Mouse (Mus musculus) activated CD4-positive, CD25-positive, alpha-beta regulatory T cell, adult 4 months (primary cell): Measurements from ENCODE around the gene Tbc1d30. TPM values are rescaled to one million over a fixed set of nuclear protein-coding genes. Genes with fewer than 3 reads are reported as not detected.
"Not testable (repeated sequence)": the region's sequence is repeated elsewhere in the genome, so short reads cannot be mapped to it uniquely, and the experiment has no call there.

Source experiments
- ATAC-seq: one replicate; pipeline ENCODE4 v1.8.0; 2017
- polyA plus RNA-seq, 2 experiments: library from polyadenylated mRNA; unstranded; fragments of 100-300 nt; shearing (Covaris generic); gene quantifications; one replicate each; pipeline ENCODE4 v1.2.1; 2017

Tbc1d30 gene
- polyA plus RNA-seq, 2 experiments from 2014 or later = 5.0 to 5.7 TPM

- peak; percentile 82 for ATAC-seq
Observed at GRCm38 (mm10) chr10:121364801-121365564, 13.9 kb upstream of the Tbc1d30 start, which contains the start of gene Gns. Gns (plus strand) TSS chr10:121365090.

GRCm38 (mm10) chr10:121364306-121364705, 13.2 kb upstream of the Tbc1d30 start:
- ATAC-seq = no peak

DNA sequence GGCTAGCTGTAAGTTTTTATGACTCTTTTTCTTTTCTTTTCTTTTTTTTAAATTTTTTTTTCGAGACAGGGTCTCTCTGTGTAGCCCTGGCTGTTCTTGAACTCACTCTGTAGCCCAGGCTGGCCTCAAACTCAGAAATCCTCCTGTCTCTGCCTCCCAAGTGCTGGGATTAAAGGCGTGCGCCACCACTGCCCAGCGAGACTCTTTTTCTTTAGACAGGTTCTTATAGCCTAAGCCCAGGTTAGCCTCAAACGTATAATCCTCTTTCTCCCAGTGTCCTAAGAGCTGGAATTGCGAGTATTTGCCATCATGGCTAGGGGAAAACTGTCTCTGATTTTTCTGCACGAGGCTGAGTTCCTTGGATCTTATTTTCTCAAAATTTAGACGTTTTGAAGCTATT, 12.1 kb upstream of the Tbc1d30 start:
- ATAC-seq = no peak

DNA sequence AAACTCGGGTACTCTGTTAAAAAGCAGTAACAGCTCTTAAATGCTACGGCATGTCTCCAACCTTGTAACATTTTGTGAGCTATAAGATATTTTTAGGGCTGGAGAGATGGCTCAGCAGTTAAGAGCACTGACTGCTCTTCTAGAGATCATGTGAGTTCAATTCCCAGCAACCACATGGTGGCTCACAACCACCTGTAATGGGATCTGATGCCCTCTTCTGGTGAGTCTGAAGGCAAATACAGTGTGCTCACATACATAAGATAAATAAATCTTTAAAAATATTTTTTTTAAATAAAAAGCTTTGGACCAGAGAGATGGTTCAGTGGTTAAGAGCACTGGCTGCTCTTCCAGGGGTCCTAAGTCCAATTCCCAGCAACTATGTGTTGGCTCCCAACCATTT, 9.3 kb upstream of the Tbc1d30 start:
- no peak for ATAC-seq

DNA sequence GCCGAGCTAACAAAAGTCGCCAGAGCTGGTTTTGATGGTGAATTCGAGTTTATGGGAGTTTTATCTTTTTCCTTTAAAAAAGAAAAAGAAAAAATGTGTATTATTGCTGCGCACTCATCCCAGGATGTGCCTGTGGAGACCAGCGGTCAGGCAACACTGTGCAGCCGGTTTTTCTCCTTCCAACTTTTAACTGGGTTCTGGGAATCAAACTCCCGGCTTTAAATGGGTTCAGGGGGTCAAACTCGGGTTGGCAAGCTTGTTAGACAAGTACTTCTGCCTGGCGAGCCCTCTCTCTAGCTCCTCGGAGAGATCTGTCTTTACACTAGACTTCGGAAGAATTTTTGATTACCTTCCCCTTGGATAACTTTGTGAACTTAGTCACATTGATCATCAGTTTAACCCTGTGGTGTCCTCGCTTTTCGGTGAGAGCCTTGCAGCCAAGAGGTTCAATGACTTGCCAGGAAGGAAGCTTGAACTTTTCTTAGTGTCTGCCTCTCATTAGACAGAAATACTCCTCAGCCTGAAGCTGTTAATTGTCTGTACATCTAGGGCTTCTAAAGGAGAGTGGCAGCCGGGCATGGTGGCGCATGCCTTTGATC, 713 bp upstream of the Tbc1d30 start:
- ATAC-seq = no peak

GRCm38 (mm10) chr10:121350357-121351065, 567 bp downstream of the Tbc1d30 start:
- no peak for ATAC-seq

GRCm38 (mm10) chr10:121349244-121349643, 1.8 kb downstream of the Tbc1d30 start:
- no peak for ATAC-seq

DNA sequence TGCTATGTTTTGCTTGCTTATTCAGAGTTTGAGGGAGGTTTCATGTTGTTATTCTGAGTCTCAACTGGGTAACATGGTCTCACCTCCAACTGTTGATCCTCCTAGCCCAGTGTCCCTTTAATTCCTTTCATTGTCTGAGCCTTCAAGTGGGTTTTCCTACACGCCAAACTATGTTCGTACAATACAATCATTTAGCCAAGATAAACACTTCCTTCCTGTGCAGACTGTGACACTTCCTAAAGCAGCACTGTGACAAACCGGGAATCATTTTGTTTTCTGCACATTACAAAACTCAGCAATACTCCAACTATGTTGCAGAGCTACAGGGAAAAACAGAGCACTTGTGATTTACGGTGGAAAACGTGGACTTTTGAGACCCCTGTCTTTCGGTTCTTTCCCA, 7.2 kb downstream of the Tbc1d30 start:
- ATAC-seq = no peak

DNA sequence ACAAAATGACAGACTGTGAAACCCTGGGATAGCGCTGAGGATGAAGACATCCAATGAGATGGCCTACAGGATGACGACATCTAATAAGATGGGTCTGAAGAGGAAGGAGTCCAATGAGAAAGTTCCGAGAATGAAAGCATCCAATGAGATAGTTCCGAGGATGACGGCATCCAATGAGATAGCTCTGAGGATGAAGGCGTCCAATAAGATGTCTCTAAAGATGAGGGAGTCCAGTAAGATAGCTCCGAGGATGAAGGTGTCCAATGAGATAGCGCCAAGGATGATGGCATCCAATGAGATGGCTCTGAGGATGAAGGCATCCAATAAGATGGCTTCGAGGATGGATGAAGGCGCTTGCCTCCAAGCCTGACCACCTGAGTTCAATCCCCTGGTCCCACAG, 8.8 kb downstream of the Tbc1d30 start:
- no peak for ATAC-seq

DNA sequence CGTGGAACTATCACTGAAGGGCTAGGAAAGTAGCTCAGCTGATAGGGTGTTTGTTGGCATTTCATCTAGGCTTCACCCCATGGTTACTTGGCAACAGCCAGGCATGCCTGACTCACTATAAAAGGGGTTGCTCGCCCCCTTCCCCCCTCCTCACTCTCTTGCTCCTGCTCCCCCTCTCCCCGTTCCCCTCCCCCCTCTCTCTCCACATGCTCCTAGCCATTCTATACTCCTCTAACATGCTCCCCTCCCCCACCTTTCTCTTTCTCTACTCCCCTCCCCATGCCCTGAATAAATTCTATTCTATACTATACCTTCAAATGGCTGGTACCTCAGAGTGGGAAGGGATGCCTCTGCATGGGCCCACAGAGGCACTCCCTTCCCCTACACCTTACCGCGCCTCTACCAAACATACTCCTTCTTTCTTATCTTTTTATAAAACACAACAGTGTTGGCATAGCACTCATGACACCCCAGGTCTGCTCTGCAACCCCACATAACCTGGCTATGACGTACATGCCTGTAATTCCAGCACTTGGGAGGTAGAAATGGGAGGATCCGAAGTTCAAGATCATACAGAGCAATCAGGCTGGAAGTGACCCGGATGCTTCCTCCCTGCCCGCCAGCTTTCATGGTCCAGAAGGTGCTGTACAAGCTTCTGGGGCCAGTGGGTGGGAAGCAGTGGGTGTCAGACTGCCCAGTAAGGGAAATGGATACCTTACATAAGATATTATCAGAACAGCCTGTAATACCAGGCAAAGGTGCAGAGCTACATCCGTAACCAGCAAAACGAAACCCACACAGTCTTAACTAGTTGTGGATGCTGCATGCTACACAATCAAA, 10.1 kb downstream of the Tbc1d30 start:
- ATAC-seq = no peak

DNA sequence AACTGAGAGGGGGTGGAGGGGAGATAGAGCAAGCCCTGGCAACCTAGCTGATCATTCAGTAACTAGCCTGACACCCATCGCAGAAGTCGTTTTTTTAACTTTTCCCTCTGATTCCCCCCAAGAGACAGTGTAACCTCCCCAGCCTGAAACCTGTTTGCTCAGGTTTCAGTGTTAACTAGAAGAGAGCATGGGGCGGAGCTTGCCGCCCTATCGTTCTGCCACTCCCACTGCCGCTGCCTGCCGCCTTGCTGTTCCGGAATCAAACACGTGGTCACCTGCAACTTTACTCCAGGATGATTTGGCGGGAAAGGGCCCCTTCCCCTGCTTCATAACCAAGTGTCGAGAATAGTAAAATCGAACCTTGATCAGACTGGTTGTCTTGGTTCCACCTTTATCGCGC, 14.5 kb downstream of the Tbc1d30 start:
- not testable (repeated sequence) for ATAC-seq

DNA sequence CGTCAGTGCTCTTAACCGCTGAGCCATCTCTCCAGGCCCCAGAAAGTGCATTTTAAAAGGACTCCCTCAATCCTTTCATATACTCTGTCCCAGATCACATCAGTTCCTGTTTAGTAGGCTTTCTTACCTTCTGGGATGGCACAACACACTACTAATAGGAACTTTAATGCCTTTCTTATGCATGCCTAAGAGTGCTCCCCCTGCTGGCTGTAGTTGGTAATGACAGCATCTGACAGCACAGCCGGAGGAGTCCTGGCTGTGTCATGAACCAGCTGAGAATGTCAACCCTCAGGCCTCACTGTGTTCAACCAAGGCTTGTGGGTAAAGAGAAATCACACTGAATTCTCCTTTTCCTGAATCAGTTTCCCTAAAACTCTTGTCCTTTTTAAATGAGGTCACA, 16.5 kb downstream of the Tbc1d30 start:
- ATAC-seq = peak; percentile 76

DNA sequence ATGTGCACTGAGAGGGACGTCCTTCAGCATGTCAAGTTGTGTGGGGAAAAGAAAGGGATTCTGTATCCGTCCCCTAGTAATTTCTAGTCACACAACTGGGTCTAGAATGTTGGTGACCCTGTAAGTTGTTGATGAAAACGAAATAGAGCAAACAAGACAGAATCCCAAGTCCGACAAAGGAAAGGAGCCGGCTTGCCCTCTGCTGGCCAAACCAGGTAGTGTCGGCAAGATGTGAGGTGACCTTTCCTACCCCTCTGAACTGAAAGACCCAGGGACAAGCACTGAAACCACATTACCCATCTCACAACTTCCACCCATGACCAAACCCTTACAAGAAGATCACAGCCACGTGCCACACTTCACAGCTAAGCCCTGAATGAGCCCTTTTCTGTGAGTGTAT, 20.1 kb downstream of the Tbc1d30 start:
- peak; percentile 81 for ATAC-seq

DNA sequence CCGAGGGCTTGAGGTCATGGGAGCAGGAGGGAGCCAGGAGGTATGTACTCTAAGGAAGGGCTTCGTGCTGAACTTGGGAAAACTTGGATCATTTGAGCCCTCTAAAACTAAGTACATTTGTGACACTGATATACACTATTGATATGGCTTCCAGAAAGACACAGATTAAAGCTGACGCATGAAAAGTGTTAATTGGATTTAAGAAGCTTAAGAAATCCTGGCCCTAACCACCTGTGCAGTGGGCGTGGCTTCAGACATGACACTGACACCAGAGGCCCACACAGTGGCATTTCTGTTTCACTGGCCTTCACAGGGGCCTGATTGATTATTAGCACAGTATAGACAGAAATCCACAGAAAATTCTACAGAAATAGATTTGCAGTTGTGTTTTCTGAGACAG, 21.5 kb downstream of the Tbc1d30 start:
- ATAC-seq = no peak

DNA sequence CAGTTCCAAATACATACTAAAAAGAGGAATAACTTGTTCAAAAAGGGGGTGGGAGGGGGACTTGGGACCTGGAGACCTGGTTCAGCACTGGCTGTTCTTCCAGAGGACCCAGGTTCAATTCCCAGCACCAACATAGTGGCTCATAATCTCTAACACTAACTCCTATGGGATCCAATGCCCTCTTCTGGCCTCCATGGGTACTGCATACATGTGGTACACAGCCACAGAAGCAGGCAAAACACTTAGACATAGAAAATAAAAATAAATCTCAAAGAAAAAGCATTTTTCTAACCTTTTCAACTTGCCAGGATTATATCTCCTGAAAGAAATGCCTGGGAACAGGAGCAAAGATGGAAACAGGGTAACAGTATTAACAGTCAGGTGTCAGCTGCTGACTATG, 24.9 kb downstream of the Tbc1d30 start:
- no peak for ATAC-seq

- ATAC-seq = no peak
Observed at GRCm38 (mm10) chr10:121323493-121323892, 27.6 kb downstream of the Tbc1d30 start.

DNA sequence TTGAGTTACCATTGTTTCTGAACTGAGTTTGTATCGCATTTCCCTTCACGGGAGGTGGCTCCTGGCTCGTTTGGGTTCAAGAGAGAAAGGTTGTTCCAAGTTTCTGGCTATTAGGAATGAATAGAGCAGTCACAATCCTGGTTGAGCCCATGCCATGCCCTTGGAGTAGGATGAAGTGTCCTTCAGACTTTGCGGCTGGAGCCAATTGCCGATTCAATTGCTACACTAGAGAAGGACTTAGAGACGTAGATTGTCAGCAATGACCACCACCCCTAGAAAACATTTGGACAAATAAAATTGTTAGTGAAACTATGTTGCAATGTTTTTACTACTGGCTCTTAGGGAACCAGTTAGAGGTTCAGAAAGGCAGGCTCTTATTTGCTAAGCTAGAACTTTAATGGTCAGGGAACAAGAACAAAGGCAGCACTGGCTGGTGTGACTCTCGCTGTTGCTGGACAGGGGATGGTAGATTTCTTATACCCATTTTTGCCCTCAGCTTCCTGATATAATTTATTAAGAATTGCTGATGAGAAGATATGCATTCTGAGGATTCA, 32.6 kb downstream of the Tbc1d30 start:
- no peak for ATAC-seq

GRCm38 (mm10) chr10:121316361-121316760, 34.7 kb downstream of the Tbc1d30 start:
- ATAC-seq = peak; percentile 88

DNA sequence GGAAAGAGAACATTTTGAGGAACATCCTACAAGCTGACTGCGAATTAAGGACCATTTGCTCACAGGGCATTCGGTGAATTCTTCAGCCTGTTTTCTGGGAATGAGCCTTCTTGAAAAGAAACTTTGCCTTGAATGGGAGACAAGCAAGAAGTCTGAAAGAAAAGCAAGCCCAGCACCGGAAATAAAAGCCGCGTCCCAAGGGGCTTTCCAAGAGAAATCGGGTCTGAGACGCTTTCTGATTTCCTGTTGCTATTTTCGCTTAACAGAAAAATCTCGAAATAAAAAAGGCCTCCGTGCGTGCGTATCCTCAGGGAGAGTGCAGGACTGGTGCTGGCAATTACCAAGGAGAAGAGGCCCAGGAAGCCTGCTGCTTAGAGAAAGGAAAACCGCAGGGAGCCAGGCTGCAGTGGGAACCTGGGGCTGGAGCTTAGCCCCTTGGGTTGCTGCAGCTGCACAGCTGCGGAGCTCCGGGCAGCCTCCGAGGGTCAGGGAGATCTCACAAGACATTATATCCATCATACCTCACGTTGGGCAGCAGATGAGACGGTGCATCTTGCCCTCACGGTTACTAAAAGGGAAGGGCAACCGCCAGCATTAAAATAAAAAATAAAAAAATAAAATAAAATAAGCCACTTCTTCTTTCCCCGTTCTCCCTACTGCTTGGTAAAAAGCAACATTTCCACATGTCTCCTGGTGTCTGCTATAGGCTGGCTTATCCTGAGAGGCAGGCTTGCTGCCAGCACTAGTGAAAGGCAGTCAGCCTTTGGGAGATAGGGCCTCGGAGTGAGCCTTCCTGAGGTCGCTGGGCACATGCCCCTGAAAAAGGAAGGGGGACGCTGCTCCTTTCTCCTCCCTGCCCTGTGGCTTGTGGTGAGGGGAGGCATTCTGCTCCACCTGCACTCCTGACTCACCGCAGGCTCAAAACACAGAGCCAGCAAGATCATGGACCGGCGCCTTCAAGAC, 35.5 kb downstream of the Tbc1d30 start:
- peak; percentile 29 for ATAC-seq

DNA sequence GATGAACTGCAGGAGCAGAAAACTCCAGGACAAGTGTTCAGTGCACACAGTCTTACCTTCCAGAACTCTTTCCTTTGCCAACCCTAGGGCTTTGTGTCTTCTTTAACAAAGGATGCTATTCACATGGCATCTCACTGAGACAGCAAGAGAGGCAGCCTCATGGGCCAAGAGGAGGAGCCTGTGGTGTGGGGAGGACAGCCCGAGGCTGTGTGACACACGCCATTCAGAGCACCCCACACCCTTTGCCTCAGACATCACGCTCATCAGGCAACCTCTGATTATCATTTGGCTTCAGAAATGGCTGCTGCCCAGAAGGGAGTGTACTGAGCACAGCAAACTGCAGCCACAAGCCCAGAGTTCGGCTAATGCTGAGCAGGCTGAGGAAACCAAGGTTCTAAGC, 36.9 kb downstream of the Tbc1d30 start:
- ATAC-seq = no peak

GRCm38 (mm10) chr10:121313049-121313448, 38.0 kb downstream of the Tbc1d30 start:
- ATAC-seq = no peak
